Mouse (Mus musculus) intestine, embryonic 15.5 days (tissue): ENCODE measurements at regions not wholly inside any gene's neighbourhood (a gene's known extent, or its start where the extent isn't known, plus 50 kb on each side); places are given as distances from the start of the nearest gene placed in this dataset.
"Not testable (repeated sequence)": the region's sequence is repeated elsewhere in the genome, so short reads cannot be mapped to it uniquely, and the experiment has no call there.

Source experiments
- ATAC-seq: fragments of 200-750 bp; cut with Nextera tagmentation; 2 replicates; pipeline ENCODE4 v1.8.0; 2017; ENCODE audit warnings: moderate TSS enrichment, moderate library complexity
- H3K27ac ChIP-seq: fragments of 300-500 bp; sonication (generic); 2 replicates; pipeline ENCODE4 v1.5.1; 2015; ENCODE audit warnings: mild to moderate bottlenecking, inconsistent platforms
- H3K27me3 ChIP-seq: fragments of 300-500 bp; sonication (generic); replicated peaks from 2 replicates; pipeline ENCODE4 v1.6.1; 2015; ENCODE audit warnings: inconsistent platforms
- H3K36me3 ChIP-seq: fragments of 300-500 bp; sonication (generic); 2 replicates; pipeline ENCODE4 v1.6.1; 2015; ENCODE audit warnings: inconsistent platforms
- H3K4me1 ChIP-seq: fragments of 300-500 bp; sonication (generic); replicated peaks from 2 replicates; pipeline ENCODE4 v1.6.1; 2015; ENCODE audit warnings: inconsistent platforms
- H3K4me2 ChIP-seq: fragments of 300-500 bp; sonication (generic); replicated peaks from 2 replicates; pipeline ENCODE4 v1.6.1; 2015; ENCODE audit warnings: mild to moderate bottlenecking, inconsistent platforms
- H3K4me3 ChIP-seq: fragments of 300-500 bp; sonication (generic); replicated peaks from 2 replicates; pipeline ENCODE4 v1.5.1; 2015; ENCODE audit warnings: inconsistent platforms
- H3K9ac ChIP-seq: fragments of 300-500 bp; sonication (generic); 2 replicates; pipeline ENCODE4 v1.6.1; 2015; ENCODE audit warnings: inconsistent platforms
- H3K9me3 ChIP-seq: fragments of 300-500 bp; sonication (generic); 2 replicates; pipeline ENCODE4 v1.6.1; 2016; ENCODE audit warnings: inconsistent platforms
- WGBS: fragments of 180-500 bp; shearing (Covaris S2); methylation state at CpG from one replicate; pipeline ENCODE4 v1.1.7; 2015; 5-methylcytosine and 5-hydroxymethylcytosine counted together

DNA sequence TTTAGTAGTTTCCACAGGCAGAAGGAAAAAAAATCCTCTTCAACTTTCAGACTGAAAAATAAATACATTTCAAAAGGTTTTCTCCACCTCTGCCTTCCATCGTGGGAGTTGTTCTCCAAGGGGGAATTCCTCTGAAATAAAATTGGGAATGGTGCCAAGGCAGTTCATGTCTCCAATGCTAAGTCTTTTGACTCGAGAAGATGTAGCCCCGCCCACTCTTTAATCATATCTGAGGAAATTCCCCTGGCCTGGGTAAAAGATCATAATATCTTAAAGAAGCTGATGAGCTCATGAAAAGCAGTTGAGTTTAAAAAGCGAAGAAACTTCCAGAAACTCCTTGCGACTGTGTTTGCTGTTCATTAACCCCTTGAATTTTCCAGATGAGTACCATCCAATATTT is 185.3 kb upstream of the Gm37988 start:
- Histone ChIP-seq H3K4me3 (no peak overlapping the region), H3K9ac (no peak overlapping the region), H3K36me3 (no peaks in the 10 kb centered on the region), H3K4me1 (no peaks in the 10 kb centered on the region), H3K4me2 (no peak overlapping the region), H3K9me3 (no peaks in the 10 kb centered on the region), H3K27ac (0 out of 2 replicates have a peak overlapping the region, but pooled peaks have one; percentile 13), H3K27me3 (no peaks in the 10 kb centered on the region)
- ATAC-seq = no peak
- WGBS = 49% methylated on average over 5 of the region's 5 CpGs

DNA sequence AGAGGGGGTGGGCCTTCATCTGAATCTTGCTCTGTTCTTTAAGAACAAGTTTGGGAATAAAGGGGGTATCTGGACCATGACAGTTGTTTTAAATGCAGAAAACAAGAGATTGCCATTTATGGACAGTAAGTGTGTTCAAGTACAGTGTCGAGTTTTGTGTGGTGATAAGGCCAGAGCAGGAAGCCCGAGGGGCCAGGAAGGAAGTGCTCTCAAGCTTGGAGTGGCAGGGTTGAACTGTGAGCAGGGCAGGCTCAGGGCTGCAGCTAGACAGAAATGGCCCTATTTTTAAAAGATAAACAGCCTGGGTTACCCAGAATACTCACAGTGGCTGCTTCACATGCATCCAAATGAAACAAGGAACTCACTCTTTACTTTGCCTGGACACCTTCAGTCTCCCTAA is 184.4 kb upstream of the Gm37988 start:
- H3K9me3 ChIP-seq = no peaks in the 10 kb centered on the region
- ATAC-seq = no peak
- H3K9ac ChIP-seq = no peak overlapping the region
- no peak overlapping the region for H3K4me3 ChIP-seq
- H3K27ac ChIP-seq = 0 out of 2 replicates have a peak overlapping the region, but pooled peaks have one; percentile 13
- H3K4me1 ChIP-seq = no peaks in the 10 kb centered on the region
- no peak overlapping the region for H3K4me2 ChIP-seq
- WGBS = 40% methylated on average over 2 of the region's 2 CpGs
- no peaks in the 10 kb centered on the region for H3K36me3 ChIP-seq
- no peaks in the 10 kb centered on the region for H3K27me3 ChIP-seq

DNA sequence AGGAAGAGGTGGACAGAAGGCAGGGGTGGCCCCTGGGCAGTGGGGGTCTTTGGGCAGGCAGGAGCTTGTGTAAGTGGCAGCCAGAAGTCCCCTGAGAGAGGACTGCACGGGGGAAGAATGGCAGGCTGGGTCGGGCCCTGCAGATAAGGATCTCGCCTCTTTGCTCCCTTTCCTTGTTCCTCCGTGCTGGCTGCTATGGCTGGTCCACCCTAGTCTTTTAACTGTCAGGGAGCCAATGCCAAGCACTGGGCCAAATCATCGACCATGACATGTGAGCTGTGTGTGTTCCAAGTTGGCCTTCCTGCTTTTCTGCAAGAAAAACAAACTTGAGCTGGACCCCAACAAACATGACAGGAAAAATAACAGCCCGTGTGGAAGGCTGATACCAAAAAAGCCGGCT is 153.8 kb upstream of the Gm37988 start:
- Histone ChIP-seq H3K4me3 (no peak overlapping the region), H3K4me1 (no peaks in the 10 kb centered on the region), H3K27me3 (no peaks in the 10 kb centered on the region), H3K36me3 (no peaks in the 10 kb centered on the region), H3K4me2 (no peak overlapping the region), H3K27ac (no peak overlapping the region), H3K9ac (no peak overlapping the region), H3K9me3 (no peaks in the 10 kb centered on the region)
- ATAC-seq = no peak
- 30% methylated on average over 7 of the region's 7 CpGs for WGBS

DNA sequence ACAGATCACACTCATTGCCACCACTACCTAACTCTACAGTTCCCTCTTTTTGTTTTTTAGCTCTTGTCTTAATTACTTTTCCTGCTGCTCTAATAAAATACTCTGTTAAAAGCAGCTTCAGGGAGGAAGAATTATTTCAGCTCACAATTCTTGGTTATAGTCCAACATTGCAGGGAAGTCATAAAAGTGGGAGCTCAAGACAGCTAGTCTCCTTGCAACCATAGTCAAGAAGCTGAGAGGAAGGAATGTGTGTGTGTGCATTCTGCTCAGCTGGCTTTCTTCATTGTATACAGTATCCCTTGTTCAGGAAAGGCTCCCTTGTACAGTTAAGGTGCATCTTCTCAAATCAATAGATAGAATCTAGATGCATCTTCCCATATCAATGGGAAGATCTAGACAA is 152.4 kb upstream of the Gm37988 start:
- H3K4me3 ChIP-seq = no peak overlapping the region
- no peaks in the 10 kb centered on the region for H3K27me3 ChIP-seq
- no peaks in the 10 kb centered on the region for H3K4me1 ChIP-seq
- ATAC-seq = no peak
- no peak overlapping the region for H3K9ac ChIP-seq
- no peaks in the 10 kb centered on the region for H3K9me3 ChIP-seq
- H3K36me3 ChIP-seq = no peaks in the 10 kb centered on the region
- no peak overlapping the region for H3K4me2 ChIP-seq
- H3K27ac ChIP-seq = no peak overlapping the region

DNA sequence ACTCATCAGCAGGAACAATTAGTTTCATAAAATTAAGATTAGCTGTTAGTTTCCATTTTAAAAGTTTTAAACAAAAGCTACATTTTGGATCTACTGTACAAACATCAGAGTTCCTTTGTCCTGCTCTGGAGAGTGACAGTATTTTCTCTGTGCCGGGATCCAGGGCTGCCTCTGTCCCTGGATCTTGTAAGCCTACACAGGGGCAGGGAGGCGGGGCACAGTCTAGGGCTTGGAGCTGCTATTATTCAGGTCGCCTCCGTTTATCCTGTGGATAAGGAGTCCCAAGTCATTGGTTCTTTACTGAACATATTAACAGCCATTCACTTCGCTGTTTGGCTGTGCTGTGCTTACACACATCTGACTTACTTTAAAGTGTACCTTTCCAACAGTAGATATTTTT is 150.8 kb upstream of the Gm37988 start:
- no peak for ATAC-seq
- H3K36me3 ChIP-seq = no peaks in the 10 kb centered on the region
- no peaks in the 10 kb centered on the region for H3K9me3 ChIP-seq
- no peak overlapping the region for H3K27ac ChIP-seq
- no peak overlapping the region for H3K4me3 ChIP-seq
- H3K4me2 ChIP-seq = no peak overlapping the region
- H3K9ac ChIP-seq = no peak overlapping the region
- WGBS = 43% methylated on average over 5 of the region's 5 CpGs
- H3K27me3 ChIP-seq = no peaks in the 10 kb centered on the region
- H3K4me1 ChIP-seq = no peaks in the 10 kb centered on the region

DNA sequence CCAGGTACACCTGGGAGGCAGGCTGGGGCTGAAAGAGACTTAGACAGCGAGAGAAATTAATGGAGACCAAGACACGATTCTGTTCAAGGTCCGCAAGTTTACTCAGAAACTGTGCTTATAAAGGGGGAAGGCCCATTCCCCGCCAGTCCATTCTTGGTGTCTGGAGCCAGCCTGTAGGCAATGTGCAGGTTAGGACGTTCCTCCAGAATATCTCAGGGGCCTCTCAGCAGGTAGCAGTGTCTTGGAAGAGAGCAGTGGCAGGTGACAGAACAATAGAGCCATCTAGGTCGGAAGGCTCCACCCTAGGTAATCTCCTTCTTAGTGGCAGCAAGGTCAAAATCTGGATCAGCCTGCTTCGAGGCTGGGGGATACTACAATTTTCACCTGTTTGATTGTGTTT is 147.6 kb upstream of the Gm37988 start:
- not testable (repeated sequence) for H3K27ac ChIP-seq, H3K4me1 ChIP-seq, H3K9ac ChIP-seq, H3K9me3 ChIP-seq, H3K36me3 ChIP-seq, H3K4me2 ChIP-seq, H3K27me3 ChIP-seq, ATAC-seq, H3K4me3 ChIP-seq
- WGBS = 78% methylated on average over 7 of the region's 7 CpGs

DNA sequence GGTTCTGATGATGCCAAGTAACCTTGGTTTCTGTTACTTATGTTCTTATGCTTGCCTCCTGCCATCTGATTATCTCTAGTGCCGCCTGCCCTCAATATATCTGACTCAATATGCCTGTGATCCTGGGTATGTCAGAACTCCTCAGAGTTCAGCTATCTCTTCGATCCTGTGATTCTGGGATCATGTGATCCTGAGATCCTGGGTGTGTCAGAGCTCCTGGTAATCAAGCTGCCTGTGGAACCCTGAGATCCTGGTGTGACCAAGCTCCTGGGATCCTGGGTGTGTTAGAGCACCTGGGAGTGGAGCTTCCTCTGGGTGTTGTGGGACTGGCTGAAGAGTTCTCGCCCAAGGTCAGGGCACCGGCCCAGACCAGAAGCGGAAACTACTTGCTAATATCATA is 147.1 kb upstream of the Gm37988 start:
- not testable (repeated sequence) for H3K4me1 ChIP-seq, H3K36me3 ChIP-seq, H3K9ac ChIP-seq, H3K27me3 ChIP-seq, H3K4me3 ChIP-seq, H3K27ac ChIP-seq, H3K4me2 ChIP-seq, H3K9me3 ChIP-seq, ATAC-seq
- 85% methylated on average over 5 of the region's 5 CpGs for WGBS

DNA sequence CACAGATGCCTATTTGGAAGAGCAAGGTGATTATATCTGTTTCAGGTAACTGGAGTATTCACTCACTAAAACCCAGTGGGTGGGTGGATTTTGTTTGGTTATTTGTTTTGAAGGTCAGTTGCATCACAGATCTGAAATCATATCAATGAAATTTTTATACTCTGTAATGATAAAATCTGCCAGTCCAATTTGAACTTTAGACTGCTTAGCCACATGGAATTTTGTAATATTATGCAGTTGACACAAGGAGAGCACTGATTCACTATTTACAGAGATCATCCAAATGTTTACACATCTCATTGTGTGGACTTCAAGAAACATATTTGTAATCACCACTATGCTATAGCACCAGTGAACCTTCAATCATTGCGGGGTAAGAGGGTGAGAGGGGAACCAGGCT is 145.9 kb upstream of the Gm37988 start:
- WGBS = 76% methylated on average over 1 of the region's 1 CpGs

DNA sequence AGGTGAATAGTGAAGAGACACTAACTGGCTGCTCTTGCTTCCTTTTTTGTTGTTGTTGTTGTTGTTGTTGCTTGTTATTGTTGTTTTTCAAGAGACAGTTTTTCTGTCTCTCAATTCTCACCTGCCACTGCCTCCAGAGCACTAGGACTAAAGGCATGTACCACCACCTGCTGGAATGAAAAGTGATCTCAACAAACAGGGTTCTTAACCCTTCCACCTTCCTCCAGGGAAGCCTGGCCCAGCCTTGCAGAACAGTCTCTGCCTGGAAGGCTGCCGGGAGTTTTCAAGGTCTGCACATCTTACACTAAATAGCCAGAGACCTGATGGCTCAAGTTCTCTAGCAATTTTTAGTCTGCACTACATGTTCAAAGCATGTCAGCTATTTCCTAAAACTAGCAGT is 138.0 kb upstream of the Gm37988 start:
- WGBS = 24% methylated on average over 1 of the region's 1 CpGs
- Histone ChIP-seq H3K9me3 (no peaks in the 10 kb centered on the region), H3K27me3 (no peaks in the 10 kb centered on the region), H3K27ac (no peak overlapping the region), H3K9ac (no peak overlapping the region), H3K4me2 (no peak overlapping the region), H3K4me1 (no peaks in the 10 kb centered on the region), H3K36me3 (no peaks in the 10 kb centered on the region), H3K4me3 (no peak overlapping the region)
- no peak for ATAC-seq

More for the DNA sequence above, 145.9 kb upstream of the Gm37988 start:
- Histone ChIP-seq H3K27ac (no peak overlapping the region), H3K4me2 (no peak overlapping the region), H3K9ac (no peak overlapping the region), H3K9me3 (no peaks in the 10 kb centered on the region), H3K4me1 (no peaks in the 10 kb centered on the region), H3K27me3 (no peaks in the 10 kb centered on the region), H3K36me3 (no peaks in the 10 kb centered on the region), H3K4me3 (no peak overlapping the region)
- ATAC-seq = no peak

DNA sequence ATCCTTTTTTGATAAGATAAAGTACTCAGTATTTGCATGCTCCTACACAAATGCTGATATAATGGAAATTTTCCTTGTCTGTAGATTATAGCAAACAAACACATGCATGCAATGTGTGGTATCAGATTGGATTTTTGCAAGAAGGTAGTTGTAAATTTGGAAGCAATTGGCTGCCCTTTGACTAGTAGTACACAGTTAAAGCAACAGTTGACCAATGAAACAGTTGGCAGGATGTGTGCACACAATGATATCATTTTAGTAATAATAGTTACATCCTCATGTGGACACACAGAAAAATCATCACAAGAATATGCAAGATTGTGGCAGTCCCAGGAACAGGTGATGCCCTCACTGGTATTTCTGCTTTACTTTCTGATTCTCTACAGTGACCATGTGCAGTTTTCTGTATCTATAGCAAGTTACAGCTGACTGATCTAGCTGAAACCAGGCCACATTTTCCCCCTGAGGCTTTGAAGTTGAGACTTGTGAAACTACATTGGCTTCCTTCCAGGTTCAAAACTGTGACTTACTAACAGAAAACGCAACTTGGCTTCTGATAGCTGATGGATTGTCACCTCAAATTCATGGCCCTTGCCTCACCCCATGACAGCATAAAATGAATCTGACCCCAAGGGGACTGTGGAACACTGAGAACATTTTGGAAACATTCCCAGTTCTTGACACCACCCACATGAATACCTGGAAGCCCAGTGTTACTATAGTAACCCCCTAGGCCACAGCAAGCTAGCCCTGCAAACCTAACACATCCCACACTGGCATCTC is 136.3 kb upstream of the Gm37988 start:
- no peaks in the 10 kb centered on the region for H3K4me1 ChIP-seq
- ATAC-seq = no peak
- H3K4me2 ChIP-seq = no peak overlapping the region
- H3K27ac ChIP-seq = no peak overlapping the region
- no peaks in the 10 kb centered on the region for H3K36me3 ChIP-seq
- no peak overlapping the region for H3K4me3 ChIP-seq
- no peak overlapping the region for H3K9ac ChIP-seq
- no peaks in the 10 kb centered on the region for H3K27me3 ChIP-seq
- H3K9me3 ChIP-seq = no peaks in the 10 kb centered on the region
- 31% methylated on average over 1 of the region's 1 CpGs for WGBS

DNA sequence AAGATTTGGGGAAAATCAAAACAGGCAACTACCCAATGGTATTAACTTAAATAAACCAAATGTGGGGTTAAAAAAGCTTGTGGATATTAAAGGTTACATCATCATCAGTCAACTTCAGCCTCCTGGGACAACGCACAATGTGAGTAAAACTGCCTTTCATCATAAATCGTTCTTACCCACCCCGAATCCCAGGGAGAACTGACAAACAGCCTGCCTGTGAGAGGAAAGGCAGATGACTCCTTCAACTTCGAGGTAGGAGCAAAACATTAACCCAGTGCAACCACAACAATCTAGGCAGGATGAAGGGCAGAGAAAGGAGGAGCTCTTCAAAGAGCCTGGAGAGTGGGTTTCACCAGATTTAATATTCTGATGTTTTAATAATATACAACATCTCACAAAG is 135.3 kb upstream of the Gm37988 start:
- Histone ChIP-seq H3K4me2 (no peak overlapping the region), H3K27ac (no peak overlapping the region), H3K36me3 (no peaks in the 10 kb centered on the region), H3K9me3 (no peaks in the 10 kb centered on the region), H3K27me3 (no peaks in the 10 kb centered on the region), H3K4me1 (no peaks in the 10 kb centered on the region), H3K4me3 (no peak overlapping the region), H3K9ac (no peak overlapping the region)
- 7% methylated on average over 4 of the region's 4 CpGs for WGBS
- ATAC-seq = no peak

DNA sequence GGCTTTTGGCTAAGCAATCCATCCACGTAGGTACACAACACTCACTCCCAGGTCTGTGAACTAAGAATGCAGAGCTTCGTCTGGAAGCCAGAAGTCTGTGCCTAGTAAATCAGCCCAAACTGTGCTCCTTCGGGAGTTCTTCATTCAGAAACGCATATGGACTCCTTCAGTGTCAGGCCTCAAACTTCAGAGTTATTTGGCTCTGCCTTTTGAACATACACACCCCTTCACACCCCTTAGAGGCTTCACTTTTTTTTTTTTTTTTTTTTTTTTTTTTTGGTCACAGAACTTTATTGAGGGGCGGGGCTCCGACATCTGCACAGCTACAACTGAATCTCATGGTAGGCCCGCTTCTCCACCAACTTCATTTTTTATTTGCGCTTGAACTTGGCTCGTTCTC is 120.1 kb upstream of the Gm37988 start:
- H3K36me3 ChIP-seq = no peaks in the 10 kb centered on the region
- no peak for ATAC-seq
- no peaks in the 10 kb centered on the region for H3K4me1 ChIP-seq
- no peak overlapping the region for H3K27ac ChIP-seq
- no peak overlapping the region for H3K9ac ChIP-seq
- H3K9me3 ChIP-seq = no peaks in the 10 kb centered on the region
- 83% methylated on average over 9 of the region's 9 CpGs for WGBS
- no peak overlapping the region for H3K4me2 ChIP-seq
- H3K4me3 ChIP-seq = no peak overlapping the region
- no peaks in the 10 kb centered on the region for H3K27me3 ChIP-seq

DNA sequence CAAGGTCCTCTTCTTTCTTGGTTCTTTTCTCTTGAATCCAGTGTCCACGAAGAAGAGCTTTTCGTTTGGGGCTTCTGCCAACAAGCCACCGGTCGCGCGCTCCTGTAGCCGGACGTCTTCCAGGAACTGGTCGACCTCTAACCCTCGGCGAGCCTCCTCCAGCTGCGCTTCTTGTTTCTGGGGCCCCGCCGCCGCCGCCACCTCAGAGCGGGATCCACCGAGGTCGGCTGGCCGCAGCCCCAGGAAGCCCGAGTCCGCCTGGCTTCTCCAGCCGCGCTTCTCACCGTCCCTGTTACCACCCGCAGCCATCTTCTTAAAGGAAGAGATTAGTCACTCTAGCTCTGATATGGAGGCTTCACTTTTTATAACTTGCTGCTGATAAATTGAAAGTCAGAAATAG is 118.6 kb upstream of the Gm37988 start:
- H3K4me3 ChIP-seq = peak overlapping the region; percentile 22
- no peaks in the 10 kb centered on the region for H3K9me3 ChIP-seq
- H3K36me3 ChIP-seq = no peaks in the 10 kb centered on the region
- H3K9ac ChIP-seq = no peak overlapping the region
- no peak for ATAC-seq
- no peaks in the 10 kb centered on the region for H3K27me3 ChIP-seq
- no peaks in the 10 kb centered on the region for H3K4me1 ChIP-seq
- 24% methylated on average over 26 of the region's 26 CpGs for WGBS
- peak overlapping the region; percentile 46 for H3K4me2 ChIP-seq
- H3K27ac ChIP-seq = no peak overlapping the region
